Mouse (Mus musculus) ES-Bruce4 (cell line): Measurements from ENCODE around the gene Arrdc3. TPM values are rescaled to one million over a fixed set of nuclear protein-coding genes. Genes with fewer than 3 reads are reported as not detected.

Source experiments
- H3K27ac ChIP-seq: 2 replicates; pipeline ENCODE4 v1.5.1; 2012; ENCODE audit warnings: low read length, inconsistent platforms; ENCODE audit not compliant: insufficient read depth
- H3K27me3 ChIP-seq: 2 replicates; pipeline ENCODE4 v1.6.1; 2012; ENCODE audit warnings: mild to moderate bottlenecking, low read length, inconsistent platforms; ENCODE audit not compliant: control insufficient read depth, poor library complexity, insufficient read depth, severe bottlenecking
- H3K36me3 ChIP-seq: 2 replicates; pipeline ENCODE4 v1.6.1; 2012; ENCODE audit warnings: inconsistent platforms, mild to moderate bottlenecking, low read length, moderate library complexity; ENCODE audit not compliant: control insufficient read depth, poor library complexity, insufficient read depth, severe bottlenecking
- H3K4me1 ChIP-seq: one replicate; pipeline ENCODE4 v1.8.1; 2011; ENCODE audit warnings: low read length; ENCODE audit not compliant: control insufficient read depth, insufficient read depth
- H3K4me3 ChIP-seq: 2 replicates; pipeline ENCODE4 v1.5.1; 2011; ENCODE audit warnings: low read depth, mild to moderate bottlenecking, low read length
- H3K9ac ChIP-seq: 2 replicates; pipeline ENCODE4 v1.6.1; 2012; ENCODE audit warnings: low read depth, mild to moderate bottlenecking, inconsistent platforms; ENCODE audit not compliant: poor library complexity, severe bottlenecking
- H3K9me3 ChIP-seq: replicated peaks from 2 replicates; pipeline ENCODE4 v1.6.1; 2012; ENCODE audit warnings: mild to moderate bottlenecking, low read length, inconsistent platforms; ENCODE audit not compliant: control insufficient read depth, poor library complexity, insufficient read depth, severe bottlenecking
- CTCF ChIP-seq: IDR thresholded peaks from one replicate; pipeline ENCODE4 v1.8.1; 2011; ENCODE audit warnings: low read depth, low read length
- EP300 ChIP-seq: IDR thresholded peaks from 2 replicates; pipeline ENCODE4 v1.6.1; 2011; ENCODE audit warnings: low read depth, low read length; ENCODE audit not compliant: insufficient read depth
- POLR2A ChIP-seq: IDR thresholded peaks from one replicate; pipeline ENCODE4 v1.8.1; 2011; ENCODE audit warnings: low read length; ENCODE audit not compliant: insufficient read depth
- polyA plus RNA-seq: library from polyadenylated mRNA; stranded (reverse); fragments of >200 nt; gene quantifications from 2 replicates; pipeline ENCODE4 v1.2.4, GENCODE M21; 2011; ENCODE audit warnings: low read depth; ENCODE audit not compliant: missing spikeins, insufficient read depth, insufficient read length

Gene Arrdc3
- polyA plus RNA-seq, 1 experiment = 29.5 TPM

- Histone ChIP-seq H3K4me1 (no peaks in the 10 kb centered on the region), H3K4me3 (peak overlapping the region; percentile 43), H3K9me3 (no peaks in the 10 kb centered on the region), H3K27me3 (no peaks in the 10 kb centered on the region), H3K36me3 (peaks cover 2% of the 10 kb centered on the region), H3K9ac (peak overlapping the region; percentile 83), H3K27ac (peak overlapping the region; percentile 90)
- no peak for TF ChIP-seq EP300
- no peak for TF ChIP-seq POLR2A
- TF ChIP-seq CTCF = no peak
These were observed 458 bp upstream of the Arrdc3 start for GRCm38 (mm10) chr13:80882716-80883135.

DNA sequence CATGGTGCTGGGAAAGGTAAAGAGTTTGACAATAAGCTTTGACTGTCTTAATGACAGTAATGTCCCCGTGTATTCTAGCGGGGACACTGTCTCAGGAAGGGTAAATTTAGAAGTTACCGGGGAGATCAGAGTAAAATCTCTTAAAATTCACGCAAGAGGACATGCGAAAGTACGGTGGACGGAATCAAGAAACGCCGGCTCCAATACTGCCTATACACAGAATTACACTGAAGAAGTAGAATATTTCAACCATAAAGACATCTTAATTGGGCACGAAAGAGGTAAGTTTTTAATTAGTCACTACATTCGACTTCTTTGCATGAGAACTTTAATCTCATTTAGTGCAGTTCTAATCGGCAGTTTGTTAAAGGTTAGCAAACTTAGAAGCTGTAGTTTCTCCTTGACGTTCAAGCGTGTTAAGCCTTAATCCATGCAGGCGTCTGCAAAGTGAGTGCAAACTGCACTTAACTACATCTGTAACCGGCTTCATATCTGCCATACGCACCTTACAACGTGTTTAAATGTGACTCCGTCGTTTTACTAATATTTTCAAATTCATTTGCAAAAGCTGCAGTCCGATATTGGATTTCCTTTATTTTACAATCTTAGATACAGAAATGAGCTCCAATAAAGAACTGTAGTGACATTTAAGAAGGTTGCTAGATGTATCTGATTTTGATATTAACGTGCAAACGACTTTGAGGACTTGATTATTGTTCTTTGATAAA lies 629 bp downstream of the Arrdc3 start:
- Histone ChIP-seq H3K9me3 (no peaks in the 10 kb centered on the region), H3K36me3 (peaks cover 11% of the 10 kb centered on the region), H3K27ac (peak overlapping the region; percentile 98), H3K9ac (peak overlapping the region; percentile 83), H3K4me1 (no peaks in the 10 kb centered on the region), H3K27me3 (no peaks in the 10 kb centered on the region), H3K4me3 (peak overlapping the region; percentile 80)
- TF ChIP-seq POLR2A (no peak), CTCF (no peak), EP300 (no peak)

GRCm38 (mm10) chr13:80884377-80884983 lies 1.3 kb downstream of the Arrdc3 start:
- Histone ChIP-seq H3K27me3 (no peaks in the 10 kb centered on the region), H3K36me3 (peaks cover 13% of the 10 kb centered on the region), H3K9me3 (no peaks in the 10 kb centered on the region), H3K4me3 (peak overlapping the region; percentile 80), H3K4me1 (no peaks in the 10 kb centered on the region), H3K9ac (peak overlapping the region; percentile 83), H3K27ac (peak overlapping the region; percentile 98)
- TF ChIP-seq CTCF (no peak), EP300 (peak; percentile 40; the same call in 1 of the 2 replicates)

- TF ChIP-seq CTCF (no peak), EP300 (peak; percentile 71), POLR2A (peak; percentile 75)
- peak overlapping the region; percentile 83 for H3K9ac ChIP-seq
- no peaks in the 10 kb centered on the region for H3K27me3 ChIP-seq
- H3K9me3 ChIP-seq = no peaks in the 10 kb centered on the region
- H3K27ac ChIP-seq = peak overlapping the region; percentile 97
- H3K36me3 ChIP-seq = peaks cover 18% of the 10 kb centered on the region
- peak overlapping the region; percentile 77 for H3K4me3 ChIP-seq
- H3K4me1 ChIP-seq = no peaks in the 10 kb centered on the region
These were observed 2.1 kb downstream of the Arrdc3 start for GRCm38 (mm10) chr13:80885103-80885833.

- Histone ChIP-seq H3K4me3 (peak overlapping the region; percentile 77), H3K9me3 (no peaks in the 10 kb centered on the region), H3K4me1 (no peaks in the 10 kb centered on the region), H3K9ac (peak overlapping the region; percentile 83), H3K27ac (peak overlapping the region; percentile 96), H3K27me3 (no peaks in the 10 kb centered on the region), H3K36me3 (peaks cover 25% of the 10 kb centered on the region)
- TF ChIP-seq EP300 (peak; percentile 91), POLR2A (no peak), CTCF (no peak)
These were observed 2.9 kb downstream of the Arrdc3 start for GRCm38 (mm10) chr13:80885834-80886663.
